Mouse (Mus musculus) intestine, postnatal 0 days (tissue): ENCODE measurements around the gene Cr2. TPM values are rescaled to one million over a fixed set of nuclear protein-coding genes. Genes with fewer than 3 reads are reported as not detected.
"Not testable (repeated sequence)": the region's sequence is repeated elsewhere in the genome, so short reads cannot be mapped to it uniquely, and the experiment has no call there.

Source experiments
- ATAC-seq: fragments of 200-750 bp; cut with Nextera tagmentation; 2 replicates; pipeline ENCODE4 v1.8.0; 2017; ENCODE audit warnings: mild to moderate bottlenecking, moderate TSS enrichment, moderate library complexity
- H3K27ac ChIP-seq: fragments of 300-500 bp; sonication (generic); 2 replicates; pipeline ENCODE4 v1.5.1; 2014; ENCODE audit warnings: mild to moderate bottlenecking, low read depth, low read length, moderate library complexity
- H3K27me3 ChIP-seq: fragments of 300-500 bp; sonication (generic); replicated peaks from 2 replicates; pipeline ENCODE4 v1.6.1; 2014; ENCODE audit warnings: low read length, mixed read lengths; ENCODE audit not compliant: control insufficient read depth, insufficient read depth
- H3K36me3 ChIP-seq: fragments of 300-500 bp; sonication (generic); 2 replicates; pipeline ENCODE4 v1.6.1; 2014; ENCODE audit warnings: mild to moderate bottlenecking, moderate library complexity; ENCODE audit not compliant: control insufficient read depth, insufficient read depth
- H3K4me1 ChIP-seq: fragments of 300-500 bp; sonication (generic); replicated peaks from 2 replicates; pipeline ENCODE4 v1.6.1; 2014; ENCODE audit warnings: antibody characterized with exemption, low read length, mixed read lengths; ENCODE audit not compliant: control insufficient read depth, insufficient read depth
- H3K4me2 ChIP-seq: fragments of 300-500 bp; sonication (generic); replicated peaks from 2 replicates; pipeline ENCODE4 v1.6.1; 2014; ENCODE audit warnings: low read depth, mild to moderate bottlenecking, moderate library complexity
- H3K4me3 ChIP-seq: fragments of 300-500 bp; sonication (generic); 2 replicates; pipeline ENCODE4 v1.5.1; 2014; ENCODE audit warnings: low read depth, low read length
- H3K9ac ChIP-seq: fragments of 300-500 bp; sonication (generic); 2 replicates; pipeline ENCODE4 v1.6.1; 2014; ENCODE audit warnings: mild to moderate bottlenecking, low read depth, low read length
- H3K9me3 ChIP-seq: fragments of 300-500 bp; sonication (generic); 2 replicates; pipeline ENCODE4 v1.6.1; 2016; ENCODE audit warnings: mixed run types; ENCODE audit not compliant: control insufficient read depth
- CTCF ChIP-seq: sonication (generic); IDR thresholded peaks from 2 replicates; pipeline ENCODE4 v1.5.1; 2016; ENCODE audit warnings: low read depth, mild to moderate bottlenecking, control low read depth, antibody characterized with exemption, moderate library complexity
- WGBS: fragments of 180-500 bp; shearing (Covaris S2); extraction: QIAGEN DNeasy Blood & Tissue Kit; methylation state at CpG from one replicate; pipeline ENCODE4 v1.1.7; 2014; 5-methylcytosine and 5-hydroxymethylcytosine counted together
- polyA plus RNA-seq: library from polyadenylated mRNA; unstranded; fragments of >200 nt; fragmentation: Nextera tagmentation; extraction: Ambion mirVana; gene quantifications from 2 replicates; pipeline ENCODE4 v1.2.1, GENCODE M21; 2015

Gene Cr2
- polyA plus RNA-seq = 0.08 and 0.10 TPM in 2 replicates

DNA sequence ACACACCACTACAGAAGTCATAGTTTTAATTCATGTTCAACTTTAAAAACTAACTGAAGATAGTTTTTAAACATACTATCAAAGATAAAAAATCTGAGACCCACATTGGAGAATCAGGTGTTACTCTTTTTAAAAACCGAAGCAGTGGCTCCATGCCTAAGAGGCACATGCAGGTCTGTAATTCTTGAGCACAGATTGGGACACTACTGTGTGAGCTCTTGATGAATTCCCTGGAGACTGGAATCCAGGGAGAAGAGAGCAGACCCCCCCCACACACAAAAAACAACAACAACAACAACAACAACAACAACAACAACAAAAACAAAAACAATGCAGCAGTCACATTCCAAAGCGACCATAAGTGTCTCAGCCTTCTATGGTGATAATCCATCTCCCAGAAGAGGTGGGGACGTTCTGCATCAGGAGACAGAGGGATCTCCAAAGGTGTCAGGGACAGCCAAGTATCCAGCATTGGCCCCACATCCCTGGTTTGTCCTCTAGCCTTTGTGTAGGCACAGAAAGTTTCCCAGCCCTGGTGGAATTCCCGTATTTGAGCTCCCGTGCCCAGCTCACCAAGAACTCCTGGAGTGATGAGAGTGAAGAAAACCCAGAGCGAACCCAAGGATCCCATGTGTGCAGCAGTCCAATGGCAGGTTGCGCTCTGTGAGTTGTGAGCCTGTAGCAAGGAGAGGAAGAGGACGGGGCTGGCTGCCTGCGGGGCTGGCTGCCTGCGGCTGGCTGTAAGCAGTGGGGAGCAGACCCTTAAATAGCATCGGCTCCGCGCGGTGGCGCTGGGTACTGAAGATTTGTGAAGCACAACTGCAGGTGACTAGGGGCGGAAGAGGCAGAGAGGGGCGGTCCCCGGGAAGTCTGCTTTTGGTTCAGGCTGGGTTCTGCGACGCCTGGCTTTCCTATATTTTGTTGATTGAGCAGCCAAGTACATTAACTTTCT, at the start of gene Cr2:
Gene Cr2, minus strand, starts transcription at position 737 of the 952 bp plus-strand sequence.
- H3K9ac ChIP-seq = no peak within 1 kb of the TSS
- no peak within 1 kb of the TSS for H3K27ac ChIP-seq
- H3K27me3 ChIP-seq = no peaks in the 10 kb centered on the region; the same call in 1 of the 2 replicates
- no peaks in the 10 kb centered on the region for H3K4me1 ChIP-seq
- H3K4me3 ChIP-seq = peak within 1 kb of the TSS; percentile 23
- no peak; the same call in 1 of the 2 replicates for ATAC-seq
- WGBS = 8% methylated on average over 20 of the region's 20 CpGs
- no peaks in the 10 kb centered on the region for H3K36me3 ChIP-seq
- TF ChIP-seq CTCF = peak; percentile 42
- no peaks in the 10 kb centered on the region for H3K9me3 ChIP-seq
- H3K4me2 ChIP-seq = peak within 1 kb of the TSS; percentile 56

DNA sequence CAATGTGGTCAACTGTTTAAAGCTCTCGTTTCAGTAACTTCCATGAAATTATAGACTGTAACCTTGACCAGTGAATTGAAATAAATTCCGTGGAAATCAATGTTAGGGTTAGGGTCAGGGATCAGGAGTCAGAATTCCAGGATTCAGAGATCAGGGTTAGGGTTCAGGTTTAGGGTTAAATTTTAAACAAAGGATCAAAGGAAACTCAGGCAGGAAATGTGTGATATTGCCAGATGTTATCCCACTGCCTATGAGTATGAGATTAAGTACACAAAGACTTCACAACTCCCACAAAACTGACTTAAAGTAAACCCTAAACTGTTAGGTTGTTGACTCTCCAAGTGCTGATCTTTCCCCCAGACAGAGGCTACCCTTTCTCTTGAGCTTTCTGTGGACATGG, 45.3 kb upstream of the Cr2 start:
- 54% methylated on average over 2 of the region's 2 CpGs for WGBS
- no peak overlapping the region for H3K4me2 ChIP-seq
- ATAC-seq = no peak
- H3K9ac ChIP-seq = no peak overlapping the region
- H3K4me3 ChIP-seq = no peak overlapping the region
- no peaks in the 10 kb centered on the region for H3K36me3 ChIP-seq
- no peaks in the 10 kb centered on the region for H3K9me3 ChIP-seq
- TF ChIP-seq CTCF = no peak
- no peak overlapping the region for H3K27ac ChIP-seq
- no peaks in the 10 kb centered on the region for H3K4me1 ChIP-seq
- no peaks in the 10 kb centered on the region for H3K27me3 ChIP-seq

DNA sequence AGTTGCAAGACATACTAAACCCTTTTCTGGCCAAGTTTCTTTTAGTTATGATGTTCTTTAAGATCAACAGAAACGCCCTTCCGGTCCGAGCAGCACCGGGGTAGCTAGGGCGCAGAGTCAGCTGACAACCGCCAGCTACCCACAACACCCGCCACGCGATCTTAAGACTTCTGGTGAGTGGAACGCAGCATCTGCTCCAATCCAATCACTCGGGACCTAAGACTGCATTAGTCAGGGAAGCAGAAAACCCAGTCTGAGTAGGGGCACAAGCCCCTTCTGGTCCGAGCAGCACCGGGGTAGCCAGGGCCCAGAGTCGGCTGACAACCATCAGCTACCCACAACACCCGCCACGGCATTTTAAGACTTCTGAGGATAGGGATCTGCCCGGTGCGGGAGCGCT, 36.3 kb upstream of the Cr2 start:
- not testable (repeated sequence) for H3K4me2 ChIP-seq, H3K27me3 ChIP-seq, H3K9ac ChIP-seq, ATAC-seq, H3K9me3 ChIP-seq, H3K4me3 ChIP-seq, H3K4me1 ChIP-seq, H3K27ac ChIP-seq, H3K36me3 ChIP-seq
- 54% methylated on average over 19 of the region's 19 CpGs for WGBS

DNA sequence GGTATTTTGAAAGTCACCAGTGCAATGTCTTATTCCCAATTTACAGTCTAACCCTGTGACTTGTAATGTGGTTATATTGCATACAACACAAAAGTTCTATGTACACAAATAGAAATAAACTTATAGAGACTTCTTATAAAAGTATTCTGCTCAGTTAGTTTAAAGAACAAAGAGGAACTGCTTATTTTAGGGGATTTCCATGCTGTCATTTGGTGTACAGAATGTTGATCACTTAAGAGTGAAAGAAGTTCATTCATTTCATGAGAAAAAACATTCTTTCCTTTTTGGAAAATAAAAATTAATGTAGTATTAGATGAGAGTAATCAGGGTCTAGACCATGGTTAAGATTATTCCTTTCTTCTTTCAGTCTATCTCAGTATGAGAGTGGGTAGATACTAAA, 8.2 kb upstream of the Cr2 start:
- Histone ChIP-seq H3K36me3 (no peaks in the 10 kb centered on the region), H3K4me3 (no peak overlapping the region), H3K9me3 (no peaks in the 10 kb centered on the region), H3K4me2 (no peak overlapping the region), H3K27ac (no peak overlapping the region), H3K9ac (no peak overlapping the region), H3K4me1 (no peaks in the 10 kb centered on the region), H3K27me3 (no peaks in the 10 kb centered on the region; the same call in 1 of the 2 replicates)
- ATAC-seq = no peak
- TF ChIP-seq CTCF = no peak

DNA sequence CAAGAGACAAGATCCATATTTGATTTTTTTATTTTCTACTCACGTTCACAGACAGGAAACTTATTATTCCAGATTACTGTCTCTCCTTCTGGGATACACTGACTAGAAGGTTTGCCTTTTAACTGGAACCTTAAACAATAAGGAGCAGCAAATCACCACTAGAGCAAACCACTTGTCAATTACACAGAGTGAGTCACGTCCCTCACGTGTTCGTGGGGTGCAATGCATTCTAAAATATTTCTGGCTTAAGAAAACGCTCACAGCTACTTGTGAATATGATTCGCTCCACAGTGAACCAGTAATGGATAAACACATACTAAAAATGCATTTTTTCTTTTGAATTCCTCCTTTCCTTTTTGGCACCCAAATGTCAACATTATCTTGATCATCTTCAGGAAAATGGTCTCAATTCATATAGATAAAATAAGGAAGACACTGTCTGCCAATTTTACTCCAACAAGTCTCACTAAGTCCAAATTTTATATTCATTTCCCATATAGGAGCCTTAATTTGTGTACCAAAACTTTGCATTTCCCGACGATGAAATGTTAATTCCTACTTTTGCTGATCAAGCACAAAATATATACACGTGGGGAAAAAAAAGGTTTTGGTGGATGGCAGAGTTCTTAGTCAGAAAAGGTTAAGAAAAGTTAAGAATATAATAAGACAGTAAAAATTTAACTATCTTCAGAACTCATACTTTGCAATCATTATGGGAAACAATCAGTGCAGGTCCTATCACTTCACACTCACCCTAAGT, 11.3 kb downstream of the Cr2 start:
- no peaks in the 10 kb centered on the region for H3K4me1 ChIP-seq
- no peaks in the 10 kb centered on the region for H3K36me3 ChIP-seq
- TF ChIP-seq CTCF = no peak
- H3K9me3 ChIP-seq = no peaks in the 10 kb centered on the region
- ATAC-seq = no peak
- no peak overlapping the region for H3K4me3 ChIP-seq
- H3K9ac ChIP-seq = no peak overlapping the region
- 79% methylated on average over 9 of the region's 9 CpGs for WGBS
- H3K27ac ChIP-seq = no peak overlapping the region
- H3K27me3 ChIP-seq = no peaks in the 10 kb centered on the region
- no peak overlapping the region for H3K4me2 ChIP-seq

DNA sequence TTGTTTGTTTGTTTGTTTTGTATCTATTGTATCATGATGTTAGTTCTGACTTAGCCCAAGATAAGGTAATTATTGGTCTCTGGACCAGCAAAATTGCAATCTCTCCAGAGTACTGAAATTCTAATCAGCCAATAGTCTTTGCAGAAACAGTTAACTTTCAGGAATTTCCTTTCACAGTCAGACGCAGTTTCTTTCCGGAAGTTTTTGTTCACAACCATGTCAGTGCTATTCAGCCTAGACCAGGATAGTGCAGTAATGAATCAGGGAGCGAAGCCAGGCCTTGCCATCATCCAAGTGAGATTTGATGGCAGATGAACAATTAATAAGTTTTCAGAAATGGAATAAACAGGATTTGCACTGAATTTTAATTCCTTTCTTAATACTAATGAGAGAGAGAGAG, 44.4 kb downstream of the Cr2 start:
- WGBS = 52% methylated on average over 3 of the region's 3 CpGs
- H3K27ac ChIP-seq = no peak overlapping the region

More for the DNA sequence above, 44.4 kb downstream of the Cr2 start:
- no peak overlapping the region for H3K9ac ChIP-seq
- H3K36me3 ChIP-seq = peaks cover 12% of the 10 kb centered on the region
- peak overlapping the region; percentile 68 for H3K4me2 ChIP-seq
- no peaks in the 10 kb centered on the region for H3K4me1 ChIP-seq
- ATAC-seq = no peak
- H3K27me3 ChIP-seq = no peaks in the 10 kb centered on the region
- peak overlapping the region; percentile 68 for H3K4me3 ChIP-seq
- no peaks in the 10 kb centered on the region for H3K9me3 ChIP-seq
- no peak for TF ChIP-seq CTCF
